In genomic region chr13:95891926-95892610, GRCm38 (mm10) we compare ENCODE assay signal across 7 mouse cellular contexts. TPM values are rescaled to one million over a fixed set of nuclear protein-coding genes. Genes with fewer than 3 reads are reported as not detected.
DNase-seq lines count a peak whose midpoint lies in the region; ATAC-seq lines count a peak whose summit lies in the region.

No protein-coding gene starts in this region.

- peak overlapping the region; percentile 85 for H3K4me3 ChIP-seq in limb, embryonic 10.5 days
- peak overlapping the region; percentile 87 for H3K4me3 ChIP-seq in midbrain, embryonic 11.5 days (ENCODE audit: low read depth, low read length)

- peak overlapping the region; percentile 96 for H3K27ac ChIP-seq in limb, embryonic 10.5 days
- peak overlapping the region; percentile 71 for H3K27ac ChIP-seq in midbrain, embryonic 11.5 days (ENCODE audit: low read depth, low read length)

- H3K27me3 ChIP-seq in limb, embryonic 10.5 days (ENCODE audit: low read depth, poor library complexity, severe bottlenecking): no peaks in the 10 kb centered on the region
- H3K27me3 ChIP-seq in midbrain, embryonic 11.5 days (ENCODE audit: control insufficient read depth, insufficient read depth, low read length): no peaks in the 10 kb centered on the region

- H3K36me3 ChIP-seq in limb, embryonic 10.5 days: no peaks in the 10 kb centered on the region; the same call in 1 of the 2 replicates
- H3K36me3 ChIP-seq in midbrain, embryonic 11.5 days (ENCODE audit: control insufficient read depth, insufficient read depth, low read length): no peaks in the 10 kb centered on the region

- H3K9ac ChIP-seq in midbrain, embryonic 11.5 days (ENCODE audit: low read length): peak overlapping the region; percentile 94

- peak; percentile 89 for ATAC-seq in midbrain, embryonic 11.5 days (ENCODE audit: low FRiP score)

- DNase-seq in adrenal gland, adult 8-10 months: peak; percentile 61
- peak; percentile 88 for DNase-seq in embryo, embryonic 10 days (ENCODE audit: low spot score)
- peak; percentile 79 for DNase-seq in gastrocnemius, postnatal 14 days
- DNase-seq in induced T-regulatory cell, adult 2 months (ENCODE audit: low read depth): peak; percentile 92
- DNase-seq in limb, embryonic 10.5 days (ENCODE audit: low spot score): peak; percentile 95
- DNase-seq in midbrain, embryonic 11.5 days (ENCODE audit: low spot score, missing footprints): peak; percentile 99
- peak; percentile 45 for DNase-seq in skeletal muscle tissue, adult 2 months (ENCODE audit: low read depth, low spot score)

- 1% methylated on average over 50 of the region's 52 CpGs for WGBS in limb, embryonic 10.5 days
- 0% methylated on average over 36 of the region's 52 CpGs for WGBS in midbrain, embryonic 11.5 days

- peak overlapping the region; percentile 99 for H3K4me2 ChIP-seq in midbrain, embryonic 11.5 days

- intact Hi-C loops in gastrocnemius, postnatal 14 days (cut with DNase I; ENCODE audit: low total_unique reads): loop anchor here (2.0 kb wide), 1 partner anchor 115 kb away; no protein-coding TSS in a partner anchor

- peaks cover 31% of the 10 kb centered on the region for H3K4me1 ChIP-seq in limb, embryonic 10.5 days
- H3K4me1 ChIP-seq in midbrain, embryonic 11.5 days (ENCODE audit: control insufficient read depth, insufficient read depth, low read length): peaks cover 12% of the 10 kb centered on the region

- no peaks in the 10 kb centered on the region for H3K9me3 ChIP-seq in limb, embryonic 10.5 days (replicated peaks)
- no peaks in the 10 kb centered on the region for H3K9me3 ChIP-seq in midbrain, embryonic 11.5 days (ENCODE audit: control insufficient read depth, low read length)

RNA-seq across cellular contexts. Expression of gene Iqgap2, which starts 0.3 kb away (rescaled TPM):
- 100 to 1,000 TPM; 141 to 294 (median 213) TPM for total RNA-seq in adrenal gland, adult 8-10 months (2022)
- 1 to 10 TPM; 2.4 to 2.7 TPM for total RNA-seq in gastrocnemius, postnatal 14 days (2021)
- polyA plus RNA-seq in limb, embryonic 10.5 days (2016; fragmentation: Nextera tagmentation; extraction: Ambion mirVana): 7.1 and 9.7 TPM in 2 replicates
- 18.5 and 19.9 TPM in 2 replicates for polyA plus RNA-seq in midbrain, embryonic 11.5 days (2014; fragmentation: Nextera tagmentation; extraction: Ambion mirVana)

Comparison
In these comparisons a context has a peak if more than half of its experiments do, and no peak if none do; other contexts are left out.
1. Peak in every context shown above with its lines: DNase-seq, ATAC-seq, H3K4me3 ChIP-seq and H3K27ac ChIP-seq.
2. DNase-seq: peak in every context shown above with its lines; median percentile 99 in midbrain, embryonic 11.5 days; 95 in limb, embryonic 10.5 days; 92 in induced T-regulatory cell, adult 2 months; 88 in embryo, embryonic 10 days; 79 in gastrocnemius, postnatal 14 days; 61 in adrenal gland, adult 8-10 months; 45 in skeletal muscle tissue, adult 2 months.
3. RNA of gene Iqgap2, which starts 0.3 kb away (total RNA-seq): 141 to 294 TPM in adrenal gland, adult 8-10 months; 2.4 to 2.7 TPM in gastrocnemius, postnatal 14 days; every median in the first group is over 10 times any median in the second.